Mouse (Mus musculus) heart, postnatal 25 days (tissue): ENCODE measurements at regions not wholly inside any gene's neighbourhood (a gene's known extent, or its start where the extent isn't known, plus 50 kb on each side); places are given as distances from the start of the nearest gene placed in this dataset.

Experiments
- DNase-seq: peaks from one replicate; pipeline ENCODE4 v3.0.0; 2022; ENCODE audit warnings: low spot score
- intact Hi-C: fragments of 180-260 bp; cut with DNase I; formaldehyde crosslinking; loops from one replicate; pipeline ENCODE4 v1.15.1; 2025
- microRNA-seq: library from miRNA; unstranded; fragments of <30 nt; microRNA quantifications from one replicate; pipeline ENCODE4 v1.2.0, GENCODE M21; 2022

GRCm38 (mm10) chrX:105346420-105346819, 153.2 kb upstream of the Cypt2 start:
- intact Hi-C loops = no loop called here
- no peak for DNase-seq

DNA sequence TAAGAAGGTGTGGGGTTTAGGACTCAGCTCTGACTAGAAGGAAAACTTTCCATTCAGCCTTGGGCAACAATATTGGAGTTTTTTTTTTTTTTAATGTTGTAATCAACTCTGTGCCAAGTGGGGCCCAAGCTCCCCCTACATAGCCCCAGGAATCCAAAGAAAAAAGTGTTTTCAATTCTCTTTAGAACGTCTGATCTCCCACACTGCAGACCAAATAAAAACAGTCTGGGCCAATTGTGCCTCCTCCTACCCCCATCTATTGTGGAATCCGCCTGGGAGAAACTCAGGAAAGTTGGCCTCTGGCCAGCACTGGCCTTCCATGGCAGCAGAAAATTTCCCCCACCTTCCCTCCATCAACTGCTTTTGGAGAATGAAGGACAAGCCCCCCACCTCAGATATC, 133.3 kb upstream of the Cypt2 start:
- intact Hi-C loops = no loop called here
- DNase-seq = no peak

- no peak for DNase-seq
- intact Hi-C loops = no loop called here
Observed at GRCm38 (mm10) chrX:105367979-105368378, 131.6 kb upstream of the Cypt2 start.

GRCm38 (mm10) chrX:105390506-105390905, 109.1 kb upstream of the Cypt2 start:
- intact Hi-C loops = no loop called here
- DNase-seq = no peak

DNA sequence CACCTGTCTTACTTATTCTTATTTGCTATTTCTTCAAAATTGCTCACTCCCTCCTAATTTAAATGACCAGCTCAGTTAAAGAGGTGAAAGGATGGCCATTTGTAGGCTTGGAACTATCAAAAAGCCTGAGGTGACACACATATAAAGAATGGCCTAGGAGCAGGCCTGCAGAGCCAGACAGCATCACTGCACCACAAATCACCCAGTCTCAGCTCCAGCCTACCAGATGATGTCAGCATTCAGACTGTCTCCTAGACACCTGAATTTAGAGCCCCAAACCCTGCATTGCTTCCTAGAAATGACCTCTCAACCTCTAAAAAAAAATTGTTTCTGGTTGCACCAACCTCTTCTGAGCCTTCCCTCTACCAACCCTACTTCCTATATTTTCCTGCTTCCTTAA, 108.5 kb upstream of the Cypt2 start:
- intact Hi-C loops = no loop called here
- DNase-seq = no peak

DNA sequence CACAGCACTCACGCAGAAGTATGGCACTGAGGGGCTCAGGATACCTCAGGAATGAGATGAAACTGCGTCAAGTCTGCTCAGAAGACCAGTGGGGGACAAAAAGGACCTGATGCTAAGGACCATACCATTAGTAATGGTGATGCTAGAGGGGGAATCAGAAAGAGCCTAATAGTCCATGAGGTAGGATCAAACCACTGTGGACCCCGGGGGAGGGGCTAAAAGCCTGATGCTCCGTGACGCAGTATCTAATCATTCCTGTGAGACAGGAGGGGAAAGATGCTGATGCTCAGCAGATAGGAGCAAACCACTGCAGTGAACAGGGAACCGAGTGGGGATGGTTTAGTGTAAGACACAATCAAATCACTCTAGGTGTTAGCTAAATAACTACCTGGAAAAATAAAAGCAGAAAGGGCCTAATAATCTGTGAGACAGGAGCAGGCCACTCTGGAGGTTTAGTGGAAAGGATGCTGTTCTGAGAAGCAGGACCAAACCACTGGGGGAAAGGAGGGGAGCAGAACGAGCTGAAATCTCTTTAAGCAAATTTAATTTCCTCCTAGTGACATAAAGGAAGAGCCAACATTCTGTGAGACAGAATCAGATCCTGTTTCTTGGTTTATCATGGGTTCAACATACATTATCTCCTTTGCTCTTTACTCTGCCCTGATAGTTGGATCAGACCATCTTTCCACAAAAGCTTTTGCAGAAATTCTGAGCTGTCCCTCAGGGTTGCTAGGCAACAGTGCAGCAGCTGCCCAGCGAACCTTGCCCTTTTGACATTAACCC, 107.7 kb upstream of the Cypt2 start:
- intact Hi-C loops = no loop called here
- no peak for DNase-seq

DNA sequence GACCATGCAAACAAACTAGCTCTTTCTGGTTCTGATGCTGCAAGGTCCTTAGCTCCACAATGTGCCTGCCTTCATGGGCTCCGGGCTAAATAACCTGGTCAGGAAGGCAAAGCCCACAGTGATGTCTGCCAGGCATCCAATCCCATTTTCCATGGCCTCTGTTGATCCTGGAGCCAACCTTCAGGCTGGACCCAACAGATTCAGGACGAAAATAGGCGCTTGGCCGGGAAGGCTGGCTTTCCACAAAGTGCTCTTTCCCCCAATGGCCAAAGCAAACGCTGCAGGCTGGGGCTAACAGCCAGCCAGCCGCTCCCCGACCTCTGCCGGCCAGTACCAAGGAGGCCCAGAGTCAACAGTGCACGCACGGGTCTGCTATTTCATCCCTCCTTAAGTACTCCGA, 106.3 kb upstream of the Cypt2 start:
- DNase-seq = peak; percentile 5
- intact Hi-C loops = no loop called here

- DNase-seq = no peak
- intact Hi-C loops = no loop called here
Observed at GRCm38 (mm10) chrX:105413351-105413750, 86.2 kb upstream of the Cypt2 start.

DNA sequence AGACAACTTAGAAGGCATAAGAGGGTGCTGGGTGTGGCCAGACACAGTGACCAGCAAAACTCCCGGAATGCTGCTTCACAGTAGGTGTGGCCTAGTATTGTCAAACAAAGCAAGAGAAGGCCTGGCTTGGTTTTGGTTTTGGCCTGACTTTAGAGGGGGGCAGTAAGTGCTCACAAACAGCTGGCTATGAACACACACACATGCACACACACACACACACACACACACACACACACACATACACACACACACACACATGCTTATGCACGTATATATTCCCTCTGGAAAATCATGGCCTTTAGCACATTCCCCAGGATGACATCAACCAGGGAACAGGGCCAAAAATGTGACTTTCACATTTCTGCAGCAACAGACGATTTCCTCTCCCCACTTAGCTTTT, 78.6 kb upstream of the Cypt2 start:
- intact Hi-C loops = no loop called here
- no peak for DNase-seq

Small RNA genes lying in the stretch of these regions (microRNA-seq; reads per million reads assigned to microRNA genes)
- 1.4 reads per million for gene Mir325
